8 mouse cellular contexts compared by ENCODE assay signal in genomic region chr4:149854301-149854708, GRCm38 (mm10).
DNase-seq lines count a peak whose midpoint lies in the region; ATAC-seq lines count a peak whose summit lies in the region.

No protein-coding gene starts in this region.

- H3K4me2 ChIP-seq in intestine, embryonic 16.5 days (ENCODE audit: low read depth, low read length), result peak overlapping the region; percentile 50
- peak overlapping the region; percentile 55 for H3K4me2 ChIP-seq in liver, embryonic 13.5 days

- peak overlapping the region; percentile 62; the same call in 1 of the 2 replicates for H3K27ac ChIP-seq in heart, embryonic 10.5 days
- H3K27ac ChIP-seq in intestine, embryonic 16.5 days (ENCODE audit: low read length), result peak overlapping the region; percentile 26; the same call in 1 of the 2 replicates
- H3K27ac ChIP-seq in liver, embryonic 13.5 days, result no peak overlapping the region

- 0 out of 2 replicates have a peak overlapping the region, but pooled peaks have one; percentile 27 for H3K9ac ChIP-seq in intestine, embryonic 16.5 days (ENCODE audit: low read depth, low read length)
- no peak overlapping the region for H3K9ac ChIP-seq in liver, embryonic 13.5 days

- DNase-seq in heart, embryonic 10.5 days (ENCODE audit: low spot score), result no peak
- no peak for DNase-seq in heart, adult 8-10 months (ENCODE audit: low spot score)
- peak; percentile 53 for DNase-seq in adrenal gland, postnatal 25 days
- DNase-seq in liver, embryonic 13.5 days, result peak; percentile 18
- DNase-seq in thymus, postnatal 25 days, result peak; percentile 81

- 2% methylated on average over 21 of the region's 21 CpGs for WGBS in heart, embryonic 10.5 days
- 5% methylated on average over 21 of the region's 21 CpGs for WGBS in intestine, embryonic 16.5 days
- 6% methylated on average over 21 of the region's 21 CpGs for WGBS in liver, embryonic 13.5 days (ENCODE audit: insufficient replicate concordance)

- H3K4me1 ChIP-seq in heart, embryonic 10.5 days, result peaks cover 32% of the 10 kb centered on the region
- peaks cover 42% of the 10 kb centered on the region for H3K4me1 ChIP-seq in erythroblast, embryonic 14.5 days (ENCODE audit: control insufficient read depth)
- peaks cover 11% of the 10 kb centered on the region for H3K4me1 ChIP-seq in intestine, embryonic 16.5 days (ENCODE audit: control insufficient read depth, insufficient read depth, low read length)
- peaks cover 26% of the 10 kb centered on the region for H3K4me1 ChIP-seq in liver, embryonic 13.5 days (replicated peaks)

- H3K9me3 ChIP-seq in heart, embryonic 10.5 days, result no peaks in the 10 kb centered on the region
- H3K9me3 ChIP-seq in erythroblast, embryonic 14.5 days (ENCODE audit: control insufficient read depth, low read length), result no peaks in the 10 kb centered on the region
- H3K9me3 ChIP-seq in intestine, embryonic 16.5 days (ENCODE audit: control insufficient read depth, low read length), result no peaks in the 10 kb centered on the region
- no peaks in the 10 kb centered on the region for H3K9me3 ChIP-seq in liver, embryonic 13.5 days (replicated peaks)

- H3K36me3 ChIP-seq in heart, embryonic 10.5 days, result no peaks in the 10 kb centered on the region
- no peaks in the 10 kb centered on the region for H3K36me3 ChIP-seq in erythroblast, embryonic 14.5 days (ENCODE audit: control insufficient read depth)
- H3K36me3 ChIP-seq in intestine, embryonic 16.5 days (ENCODE audit: control insufficient read depth, insufficient read depth, low read length), result no peaks in the 10 kb centered on the region
- no peaks in the 10 kb centered on the region for H3K36me3 ChIP-seq in liver, embryonic 13.5 days

- peak overlapping the region; percentile 53 for H3K4me3 ChIP-seq in heart, embryonic 10.5 days
- H3K4me3 ChIP-seq in erythroblast, embryonic 14.5 days (replicated peaks), result peak overlapping the region; percentile 54
- H3K4me3 ChIP-seq in intestine, embryonic 16.5 days (ENCODE audit: low read length), result peak overlapping the region; percentile 20; the same call in 1 of the 2 replicates
- peak overlapping the region; percentile 29 for H3K4me3 ChIP-seq in liver, embryonic 13.5 days (replicated peaks)

- ATAC-seq in intestine, embryonic 16.5 days, result peak; percentile 78
- ATAC-seq in liver, embryonic 13.5 days (ENCODE audit: low read depth), result peak; percentile 58
- peak; percentile 57; the same call in 1 of the 2 replicates for ATAC-seq in neutrophil, adult 5-6 weeks (ENCODE audit: extremely low read depth, insufficient number of reproducible peaks, low FRiP score, poor library complexity, severe bottlenecking)

- H3K27me3 ChIP-seq in heart, embryonic 10.5 days (ENCODE audit: insufficient read depth, poor library complexity, severe bottlenecking), result no peaks in the 10 kb centered on the region; the same call in 1 of the 2 replicates
- H3K27me3 ChIP-seq in erythroblast, embryonic 14.5 days (ENCODE audit: control insufficient read depth), result peaks cover 32% of the 10 kb centered on the region
- no peaks in the 10 kb centered on the region for H3K27me3 ChIP-seq in intestine, embryonic 16.5 days (replicated peaks; ENCODE audit: control insufficient read depth, insufficient read depth, low read length)
- H3K27me3 ChIP-seq in liver, embryonic 13.5 days, result peaks cover 34% of the 10 kb centered on the region

Comparison
In these comparisons a context has a peak if more than half of its experiments do, and no peak if none do; other contexts are left out.
1. DNase-seq: peak in adrenal gland, postnatal 25 days (single experiment), liver, embryonic 13.5 days (single experiment) and thymus, postnatal 25 days (single experiment); none in heart, embryonic 10.5 days (single experiment) and heart, adult 8-10 months (single experiment).
2. Peak in every context shown above with its lines, with median percentiles within 50 percentile points of each other: H3K4me3 ChIP-seq and ATAC-seq.